Mouse (Mus musculus): Measurements from ENCODE around the gene Nup93.

DNA sequence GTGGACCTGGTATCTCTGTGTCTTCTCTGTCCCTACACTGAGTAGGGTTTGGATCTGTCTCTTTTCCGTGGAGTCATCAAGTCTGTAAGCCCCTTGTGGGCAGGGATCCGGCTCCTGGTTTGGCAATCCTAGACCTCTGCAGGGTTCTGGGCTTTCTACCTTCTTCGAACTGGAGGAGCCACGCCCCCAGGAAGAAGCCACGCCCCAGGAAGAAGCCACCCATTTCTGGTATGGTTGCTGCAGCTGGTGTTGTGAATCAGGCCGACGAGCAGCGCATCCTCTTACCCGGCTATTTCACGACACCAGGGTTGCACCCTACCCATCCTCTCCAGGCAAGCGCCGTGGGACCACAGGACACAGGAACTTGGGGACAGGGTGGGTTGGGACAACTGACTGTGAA, 109.7 kb downstream of the Nup93 start:
- no peak for TF ChIP-seq POLR2A (IDR thresholded peaks at IDR 0.05; ENCODE audit: extremely low read depth, insufficient read depth, low read length)
- TF ChIP-seq CTCF (IDR thresholded peaks at IDR 0.05; ENCODE audit: extremely low read depth, insufficient read depth, low read length), result no peak

Measured in cortical plate, adult 2 months (tissue).